Mouse (Mus musculus) embryonic fibroblast, embryonic 13.5 days (primary cell): ENCODE measurements around the gene Rnase13.

Experiments
- CTCF ChIP-seq: IDR thresholded peaks from 2 replicates; pipeline ENCODE4 v1.5.1; 2011; ENCODE audit warnings: mild to moderate bottlenecking, control low read depth, low read length, moderate library complexity, borderline replicate concordance; ENCODE audit not compliant: insufficient read depth
- POLR2A ChIP-seq: IDR thresholded peaks from 2 replicates; pipeline ENCODE4 v1.6.1; 2011; ENCODE audit warnings: low read depth, mild to moderate bottlenecking, control low read depth, low read length, moderate library complexity

DNA sequence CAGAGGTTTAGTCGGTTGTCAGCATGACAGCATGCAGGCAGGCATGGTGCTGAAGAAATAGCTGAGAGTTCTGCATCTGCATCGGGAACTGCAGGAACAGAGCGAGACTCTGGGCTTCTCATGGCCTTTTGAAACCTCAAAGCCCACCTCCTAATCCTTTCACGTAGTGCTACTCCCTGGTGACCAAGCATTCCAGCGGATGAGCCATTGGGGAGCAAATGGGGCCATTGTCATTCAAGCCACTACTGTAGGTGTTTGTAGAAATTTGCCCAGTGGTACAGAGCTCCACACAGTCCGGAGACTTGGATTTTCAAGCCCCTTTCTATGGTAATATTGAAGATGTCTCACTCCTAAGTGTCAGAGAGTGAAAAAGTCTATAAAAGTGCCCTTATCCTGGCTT is 36.5 kb downstream of the Rnase13 start:
- no peak for TF ChIP-seq CTCF
- no peak for TF ChIP-seq POLR2A
